Mouse (Mus musculus) embryonic facial prominence, embryonic 14.5 days (tissue): ENCODE data around the gene Fam222b. TPM values are rescaled to one million over a fixed set of nuclear protein-coding genes. Genes with fewer than 3 reads are reported as not detected.
"Not testable (repeated sequence)": the region's sequence is repeated elsewhere in the genome, so short reads cannot be mapped to it uniquely, and the experiment has no call there.

Experiments
- ATAC-seq: fragments of 200-750 bp; cut with Nextera tagmentation; 2 replicates; pipeline ENCODE4 v1.8.0; 2017; ENCODE audit warnings: low read depth, moderate number of reproducible peaks, moderate TSS enrichment
- DNase-seq: peaks from one replicate; pipeline ENCODE4 v3.0.0-alpha.2; 2015; ENCODE audit warnings: low spot score
- H3K27ac ChIP-seq: fragments of 300-500 bp; sonication (generic); replicated peaks from 2 replicates; pipeline ENCODE4 v1.5.1; 2014; ENCODE audit warnings: low read depth, mild to moderate bottlenecking, low read length, moderate library complexity
- H3K27me3 ChIP-seq: fragments of 300-500 bp; sonication (generic); replicated peaks from 2 replicates; pipeline ENCODE4 v1.6.1; 2014; ENCODE audit warnings: low read length; ENCODE audit not compliant: control insufficient read depth, insufficient read depth
- H3K36me3 ChIP-seq: fragments of 300-500 bp; sonication (generic); 2 replicates; pipeline ENCODE4 v1.6.1; 2014; ENCODE audit warnings: low read length, mixed read lengths; ENCODE audit not compliant: control insufficient read depth, insufficient read depth
- H3K4me1 ChIP-seq: fragments of 300-500 bp; sonication (generic); 2 replicates; pipeline ENCODE4 v1.6.1; 2014; ENCODE audit warnings: antibody characterized with exemption, low read length; ENCODE audit not compliant: control insufficient read depth, insufficient read depth
- H3K4me2 ChIP-seq: fragments of 300-500 bp; sonication (generic); 2 replicates; pipeline ENCODE4 v1.6.1; 2014; ENCODE audit warnings: low read depth, mild to moderate bottlenecking, low read length, moderate library complexity, mixed read lengths
- H3K4me3 ChIP-seq: fragments of 300-500 bp; sonication (generic); 2 replicates; pipeline ENCODE4 v1.5.1; 2014; ENCODE audit warnings: low read depth, mild to moderate bottlenecking, low read length
- H3K9ac ChIP-seq: fragments of 300-500 bp; sonication (generic); 2 replicates; pipeline ENCODE4 v1.6.1; 2014; ENCODE audit warnings: low read depth, mild to moderate bottlenecking, low read length, moderate library complexity, mixed read lengths
- H3K9me3 ChIP-seq: fragments of 300-500 bp; sonication (generic); 2 replicates; pipeline ENCODE4 v1.6.1; 2016; ENCODE audit warnings: low read length; ENCODE audit not compliant: control insufficient read depth
- WGBS: fragments of 180-500 bp; shearing (Covaris S2); extraction: QIAGEN DNeasy Blood & Tissue Kit; methylation state at CpG from one replicate; pipeline ENCODE4 v1.1.7; 2014; 5-methylcytosine and 5-hydroxymethylcytosine counted together
- polyA plus RNA-seq: library from polyadenylated mRNA; unstranded; fragments of >200 nt; fragmentation: Nextera tagmentation; extraction: Ambion mirVana; gene quantifications from 2 replicates; pipeline ENCODE4 v1.2.1, GENCODE M21; 2014

Gene Fam222b
- polyA plus RNA-seq, 1 experiment from 2014 or later = 15.9 TPM

GRCm38 (mm10) chr11:78135314-78135713 is 40.9 kb downstream of the Fam222b start:
- H3K27me3 ChIP-seq, H3K4me2 ChIP-seq, H3K27ac ChIP-seq, ATAC-seq, H3K4me1 ChIP-seq, H3K4me3 ChIP-seq, H3K9me3 ChIP-seq, DNase-seq, H3K9ac ChIP-seq, H3K36me3 ChIP-seq: not testable (repeated sequence)
- 89% methylated on average over 7 of the region's 7 CpGs for WGBS

- Histone ChIP-seq H3K4me2 (no peak overlapping the region), H3K4me3 (no peak overlapping the region), H3K27ac (no peak overlapping the region), H3K4me1 (no peaks in the 10 kb centered on the region), H3K9me3 (no peaks in the 10 kb centered on the region), H3K27me3 (no peaks in the 10 kb centered on the region), H3K36me3 (0 out of 2 replicates have a peak, but pooled peaks cover 4% of the 10 kb centered on the region), H3K9ac (no peak overlapping the region)
- ATAC-seq (no peak), DNase-seq (no peak)
- WGBS = 82% methylated on average over 1 of the region's 1 CpGs
These were observed 41.7 kb downstream of the Fam222b start for GRCm38 (mm10) chr11:78136132-78136531.

DNA sequence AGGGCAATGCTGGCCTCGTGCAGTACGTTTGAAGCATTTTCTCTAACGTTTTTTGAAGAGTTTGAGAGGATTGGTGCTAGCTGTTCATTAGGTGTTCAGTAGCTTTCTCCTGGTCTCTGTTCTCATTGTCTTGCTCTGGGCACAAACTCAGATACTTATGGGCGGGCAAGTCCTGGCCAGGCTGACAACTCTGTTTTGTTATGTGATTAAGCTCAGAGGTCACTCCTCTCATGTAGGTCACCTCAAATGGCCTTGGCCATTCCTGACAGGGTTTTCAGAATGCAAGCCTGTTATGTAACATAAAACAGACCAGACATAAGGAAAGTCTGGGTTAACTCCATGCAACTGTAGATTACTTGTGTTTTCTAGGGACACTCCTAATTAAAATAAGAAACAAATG is 43.1 kb downstream of the Fam222b start:
- WGBS = 73% methylated on average over 4 of the region's 4 CpGs
- H3K9ac ChIP-seq = no peak overlapping the region
- no peaks in the 10 kb centered on the region for H3K36me3 ChIP-seq
- no peaks in the 10 kb centered on the region for H3K27me3 ChIP-seq
- H3K4me1 ChIP-seq = no peaks in the 10 kb centered on the region
- no peak overlapping the region for H3K4me2 ChIP-seq
- H3K4me3 ChIP-seq = no peak overlapping the region
- ATAC-seq = no peak
- no peak overlapping the region for H3K27ac ChIP-seq
- DNase-seq = no peak
- H3K9me3 ChIP-seq = no peaks in the 10 kb centered on the region

DNA sequence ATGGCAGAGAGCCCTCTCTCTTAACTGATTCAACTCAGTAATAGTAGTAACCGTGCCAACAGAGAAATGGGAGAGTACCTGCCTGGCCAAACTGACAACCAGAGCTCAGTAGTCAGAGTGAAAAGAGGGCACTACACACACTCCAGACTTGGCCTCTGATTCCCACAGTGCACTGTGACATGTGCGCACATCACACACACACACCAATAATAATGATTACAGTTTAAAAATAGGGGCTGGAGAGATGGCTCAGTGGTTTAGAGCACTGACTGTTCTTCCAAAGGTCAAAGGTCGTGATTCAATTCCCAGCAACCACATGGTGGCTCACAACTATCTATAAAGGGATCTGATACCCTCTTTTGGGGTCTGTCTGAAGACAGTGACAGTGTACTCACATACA is 43.6 kb downstream of the Fam222b start:
- no peak overlapping the region for H3K27ac ChIP-seq
- H3K27me3 ChIP-seq = no peaks in the 10 kb centered on the region
- H3K9ac ChIP-seq = no peak overlapping the region
- ATAC-seq (no peak), DNase-seq (no peak)
- H3K4me2 ChIP-seq = no peak overlapping the region
- no peaks in the 10 kb centered on the region for H3K9me3 ChIP-seq
- 93% methylated on average over 3 of the region's 3 CpGs for WGBS
- H3K4me3 ChIP-seq = no peak overlapping the region
- H3K36me3 ChIP-seq = peaks cover 1% of the 10 kb centered on the region; the same call in 1 of the 2 replicates
- no peaks in the 10 kb centered on the region for H3K4me1 ChIP-seq

- no peak overlapping the region for H3K27ac ChIP-seq
- H3K4me2 ChIP-seq = no peak overlapping the region
- no peak overlapping the region for H3K9ac ChIP-seq
- H3K27me3 ChIP-seq = no peaks in the 10 kb centered on the region
- DNase-seq (no peak), ATAC-seq (no peak)
- WGBS = 82% methylated on average over 5 of the region's 5 CpGs
- no peak overlapping the region for H3K4me3 ChIP-seq
- H3K4me1 ChIP-seq = no peaks in the 10 kb centered on the region
- no peaks in the 10 kb centered on the region for H3K9me3 ChIP-seq
- H3K36me3 ChIP-seq = peaks cover 28% of the 10 kb centered on the region
These were observed 46.2 kb downstream of the Fam222b start for GRCm38 (mm10) chr11:78140665-78141064.

GRCm38 (mm10) chr11:78143520-78143919 is 49.1 kb downstream of the Fam222b start:
- Histone ChIP-seq H3K9ac (no peak overlapping the region), H3K4me1 (no peaks in the 10 kb centered on the region), H3K27me3 (no peaks in the 10 kb centered on the region), H3K4me2 (no peak overlapping the region), H3K27ac (no peak overlapping the region), H3K4me3 (no peak overlapping the region), H3K36me3 (peaks cover 51% of the 10 kb centered on the region), H3K9me3 (no peaks in the 10 kb centered on the region)
- 87% methylated on average over 2 of the region's 2 CpGs for WGBS
- no peak for ATAC-seq
- no peak for DNase-seq

DNA sequence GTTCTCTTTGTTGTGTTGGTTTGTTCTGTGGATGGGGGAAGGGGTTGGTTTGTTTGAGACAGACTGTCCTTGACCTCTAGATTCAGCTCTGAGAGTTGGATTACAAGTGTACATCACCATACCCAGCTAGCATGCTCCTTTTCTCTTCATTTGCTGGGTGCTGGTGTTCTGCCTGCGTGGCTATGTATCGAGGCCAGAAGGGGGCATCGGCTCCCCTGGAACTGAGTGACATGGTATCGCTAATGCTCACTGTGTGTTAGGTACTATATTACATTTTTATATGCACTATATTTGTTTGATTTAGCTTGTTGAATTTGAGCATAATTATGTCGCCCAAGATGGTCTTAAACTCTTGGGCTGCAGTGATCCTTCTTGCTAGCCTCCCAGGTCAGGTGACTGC is 51.7 kb downstream of the Fam222b start:
- H3K4me1 ChIP-seq = no peaks in the 10 kb centered on the region
- H3K27me3 ChIP-seq = no peaks in the 10 kb centered on the region
- ATAC-seq (no peak), DNase-seq (no peak)
- H3K4me2 ChIP-seq = no peak overlapping the region
- no peaks in the 10 kb centered on the region for H3K9me3 ChIP-seq
- 75% methylated on average over 5 of the region's 5 CpGs for WGBS
- peaks cover 74% of the 10 kb centered on the region for H3K36me3 ChIP-seq
- no peak overlapping the region for H3K4me3 ChIP-seq
- H3K9ac ChIP-seq = no peak overlapping the region
- H3K27ac ChIP-seq = peak overlapping the region; percentile 61

GRCm38 (mm10) chr11:78146707-78147543 is 52.5 kb downstream of the Fam222b start:
- no peak overlapping the region for H3K4me3 ChIP-seq
- no peak overlapping the region for H3K4me2 ChIP-seq
- H3K27ac ChIP-seq = peak overlapping the region; percentile 61
- H3K9me3 ChIP-seq = no peaks in the 10 kb centered on the region
- H3K4me1 ChIP-seq = no peaks in the 10 kb centered on the region
- no peaks in the 10 kb centered on the region for H3K27me3 ChIP-seq
- DNase-seq = peak; percentile 47
- H3K36me3 ChIP-seq = peaks cover 75% of the 10 kb centered on the region
- H3K9ac ChIP-seq = no peak overlapping the region; the same call in 1 of the 2 replicates
- peak; percentile 74; the same call in 1 of the 2 replicates for ATAC-seq
- WGBS = 75% methylated on average over 6 of the region's 6 CpGs

DNA sequence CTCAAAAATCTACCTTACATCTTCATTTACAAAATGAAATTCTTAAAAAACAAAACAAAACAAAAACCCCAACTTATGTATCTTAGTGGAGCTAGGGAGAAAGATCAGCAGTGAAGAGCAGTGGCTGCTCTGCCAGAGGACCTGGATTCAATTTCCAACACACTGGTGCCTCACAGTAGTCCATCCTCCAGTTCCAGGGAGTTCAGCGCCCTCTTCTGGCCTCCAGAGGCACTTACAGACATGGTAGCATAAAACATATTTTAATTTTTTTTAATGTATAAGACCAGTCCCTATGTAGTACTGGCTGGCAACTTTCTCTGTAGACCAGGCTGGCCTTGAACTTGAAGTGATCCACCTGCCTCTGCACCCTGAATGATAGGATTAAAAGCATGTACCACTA is 56.7 kb downstream of the Fam222b start:
- no peak overlapping the region for H3K27ac ChIP-seq
- H3K36me3 ChIP-seq = peaks cover 76% of the 10 kb centered on the region
- no peak overlapping the region for H3K4me2 ChIP-seq
- H3K27me3 ChIP-seq = no peaks in the 10 kb centered on the region
- no peaks in the 10 kb centered on the region for H3K9me3 ChIP-seq
- 57% methylated on average over 1 of the region's 1 CpGs for WGBS
- H3K9ac ChIP-seq = no peak overlapping the region
- DNase-seq (no peak), ATAC-seq (no peak)
- H3K4me3 ChIP-seq = no peak overlapping the region
- 0 out of 2 replicates have a peak, but pooled peaks cover 3% of the 10 kb centered on the region for H3K4me1 ChIP-seq
